Mouse (Mus musculus): ENCODE data around the gene Anapc7. TPM values are rescaled to one million over a fixed set of nuclear protein-coding genes. Genes with fewer than 3 reads are reported as not detected.
A peak's percentile ranks its signal among the peaks of the same experiment; 100 is the strongest.

The Anapc7 gene
- polyA plus RNA-seq, 1 experiment, result not detected

DNA sequence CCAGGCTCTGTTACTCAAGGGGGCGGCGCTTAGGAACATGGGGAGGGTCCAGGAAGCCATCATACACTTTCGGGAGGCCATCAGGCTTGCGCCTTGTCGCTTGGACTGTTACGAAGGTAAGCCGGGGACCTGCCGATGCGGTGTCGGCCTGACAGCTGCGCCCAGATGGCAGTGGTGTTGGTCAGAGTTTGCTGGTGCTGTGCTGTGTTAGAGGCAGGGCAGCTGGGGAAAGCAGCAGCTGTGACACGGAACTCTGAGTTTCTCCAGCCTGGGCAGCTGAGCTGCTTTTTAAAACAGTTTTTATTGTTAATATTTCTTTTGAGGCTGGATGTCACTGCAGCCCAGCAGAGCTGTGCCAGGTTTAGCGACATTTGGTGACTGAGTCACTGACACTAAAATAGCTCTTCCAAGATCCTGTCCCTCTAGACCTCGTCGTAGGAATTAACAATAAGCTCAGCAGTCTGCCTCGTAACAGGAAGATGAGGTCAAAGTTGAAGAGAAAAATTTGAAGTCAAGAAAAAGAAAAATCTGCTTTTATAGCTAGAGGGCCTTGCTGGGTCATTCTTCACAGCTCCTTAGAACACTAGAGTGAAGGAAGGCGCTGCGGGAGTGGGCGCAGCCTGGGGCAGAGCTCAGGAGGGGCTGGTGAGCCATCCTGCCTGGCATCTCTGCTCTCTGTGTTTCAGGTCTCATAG lies 18.1 kb downstream of the Anapc7 start:
- H3K4me3 ChIP-seq (ENCODE audit: insufficient read depth, low read depth, low read length), result no peak overlapping the region
- H3K27ac ChIP-seq (ENCODE audit: insufficient read depth, low read depth, low read length), result peak overlapping the region; percentile 16
- WGBS, result 71% methylated on average over 19 of the region's 19 CpGs
- peaks cover 7% of the 10 kb centered on the region for H3K4me1 ChIP-seq (ENCODE audit: control insufficient read depth, insufficient read depth, low read length)
- TF ChIP-seq POLR2A (IDR thresholded peaks at IDR 0.05; ENCODE audit: insufficient read depth, low read depth, low read length) (no peak), CTCF (IDR thresholded peaks at IDR 0.05; ENCODE audit: insufficient read depth, low read depth, low read length) (no peak)

DNA sequence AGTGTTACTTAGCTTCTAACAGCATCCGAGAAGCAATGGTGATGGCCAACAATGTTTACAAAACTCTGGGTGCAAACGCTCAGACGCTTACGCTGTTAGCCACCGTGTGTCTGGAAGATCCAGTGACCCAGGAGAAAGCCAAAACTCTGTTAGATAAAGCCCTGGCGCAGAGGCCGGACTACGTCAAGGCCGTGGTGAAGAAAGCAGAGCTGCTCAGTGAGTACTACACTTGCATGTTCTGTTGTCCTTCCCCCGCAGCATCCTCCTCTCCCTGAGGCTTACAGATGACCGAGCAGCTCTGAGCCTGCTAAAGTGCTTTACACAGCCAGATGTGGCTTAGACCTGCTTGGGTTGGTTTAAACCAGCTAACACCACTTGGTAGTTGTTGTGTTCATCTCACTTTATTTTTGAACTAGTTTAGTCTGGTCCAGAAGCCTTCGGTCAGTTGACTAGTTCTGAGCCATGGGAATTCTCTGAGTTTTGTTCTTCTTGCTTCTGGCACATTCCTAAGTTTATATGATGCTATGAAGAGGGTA lies 18.7 kb downstream of the Anapc7 start:
- Histone ChIP-seq H3K4me3 (ENCODE audit: insufficient read depth, low read depth, low read length) (no peak overlapping the region), H3K4me1 (ENCODE audit: control insufficient read depth, insufficient read depth, low read length) (peaks cover 7% of the 10 kb centered on the region), H3K27ac (ENCODE audit: insufficient read depth, low read depth, low read length) (no peak overlapping the region)
- TF ChIP-seq CTCF (IDR thresholded peaks at IDR 0.05; ENCODE audit: insufficient read depth, low read depth, low read length), result no peak
- TF ChIP-seq POLR2A (IDR thresholded peaks at IDR 0.05; ENCODE audit: insufficient read depth, low read depth, low read length), result no peak
- 91% methylated on average over 12 of the region's 12 CpGs for WGBS

DNA sequence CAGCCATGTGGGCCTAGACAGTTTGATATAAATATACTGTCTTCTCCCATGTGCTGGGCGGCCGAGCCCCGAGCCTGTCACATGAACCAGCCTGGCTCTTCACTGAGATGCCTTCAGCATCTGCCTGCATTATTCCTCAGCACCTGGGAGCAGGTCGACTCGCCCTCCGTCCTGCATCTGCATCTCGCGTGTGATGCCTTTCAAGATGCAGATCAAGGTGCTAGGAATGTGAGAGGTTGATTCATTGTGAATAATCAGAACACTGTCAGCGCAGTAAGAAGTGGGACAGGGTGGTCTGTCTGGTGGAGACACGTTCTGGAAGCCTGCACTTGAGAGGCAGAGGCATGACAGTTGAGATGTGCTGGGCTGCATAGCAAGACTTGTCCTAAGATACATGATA lies 23.0 kb downstream of the Anapc7 start:
- Histone ChIP-seq H3K4me1 (ENCODE audit: control insufficient read depth, insufficient read depth, low read length) (peaks cover 2% of the 10 kb centered on the region; the same call in 1 of the 2 replicates), H3K4me3 (ENCODE audit: insufficient read depth, low read depth, low read length) (no peak overlapping the region), H3K27ac (ENCODE audit: insufficient read depth, low read depth, low read length) (no peak overlapping the region)
- TF ChIP-seq CTCF (IDR thresholded peaks at IDR 0.05; ENCODE audit: insufficient read depth, low read depth, low read length), result no peak
- TF ChIP-seq POLR2A (IDR thresholded peaks at IDR 0.05; ENCODE audit: insufficient read depth, low read depth, low read length), result no peak
- WGBS, result 91% methylated on average over 10 of the region's 10 CpGs

DNA sequence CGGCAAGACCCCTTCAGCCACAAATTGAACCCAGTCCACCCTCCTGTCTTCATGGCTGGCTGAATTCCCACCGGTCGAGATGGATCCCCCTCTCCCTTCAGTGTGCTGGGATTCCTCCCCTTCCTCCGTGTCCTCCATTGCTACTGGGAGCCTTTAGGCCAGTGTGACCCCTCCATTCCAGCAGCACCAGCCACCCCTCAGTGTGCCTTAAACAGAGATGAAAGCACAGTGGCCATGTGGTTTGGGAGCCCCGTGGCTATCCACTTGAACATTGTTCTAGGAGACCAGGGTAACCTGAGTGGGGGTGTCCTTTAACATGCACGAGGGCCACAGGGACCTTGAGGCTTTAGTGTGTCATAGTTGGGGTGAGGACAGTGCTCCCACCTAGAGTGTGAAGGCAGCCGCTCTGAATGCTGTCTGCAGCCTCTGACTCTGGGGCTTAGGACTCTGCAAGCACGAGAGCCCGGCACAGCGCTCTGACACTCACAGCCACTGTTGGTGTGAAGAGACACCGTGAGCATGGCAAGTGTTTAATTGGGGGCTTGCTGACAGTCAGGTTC lies 23.6 kb downstream of the Anapc7 start:
- no peak for TF ChIP-seq POLR2A (IDR thresholded peaks at IDR 0.05; ENCODE audit: insufficient read depth, low read depth, low read length)
- TF ChIP-seq CTCF (IDR thresholded peaks at IDR 0.05; ENCODE audit: insufficient read depth, low read depth, low read length), result no peak
- WGBS, result 85% methylated on average over 11 of the region's 11 CpGs
- Histone ChIP-seq H3K4me3 (ENCODE audit: insufficient read depth, low read depth, low read length) (no peak overlapping the region), H3K27ac (ENCODE audit: insufficient read depth, low read depth, low read length) (no peak overlapping the region), H3K4me1 (ENCODE audit: control insufficient read depth, insufficient read depth, low read length) (peaks cover 4% of the 10 kb centered on the region; the same call in 1 of the 2 replicates)

DNA sequence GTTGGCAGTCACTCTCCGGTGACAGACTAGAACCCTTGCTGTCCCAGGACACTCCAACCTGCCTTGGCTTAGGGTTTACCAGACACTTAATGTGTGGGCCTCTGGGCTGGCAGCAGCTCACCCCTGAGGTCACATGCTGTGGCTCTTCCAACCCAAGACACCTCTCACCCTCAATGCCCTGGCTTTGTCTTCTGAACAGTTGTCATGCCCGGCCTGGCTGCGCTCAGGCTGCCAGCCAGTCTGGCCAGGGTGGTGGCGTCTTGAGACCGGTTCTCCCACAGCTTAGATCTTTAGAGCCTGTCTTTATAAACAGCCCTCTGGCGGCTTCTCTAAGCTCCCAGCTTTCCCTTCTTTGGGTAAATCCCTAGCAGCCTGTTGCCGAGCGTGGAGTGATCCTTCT lies 26.4 kb downstream of the Anapc7 start:
- Histone ChIP-seq H3K27ac (ENCODE audit: insufficient read depth, low read depth, low read length) (no peak overlapping the region), H3K4me3 (ENCODE audit: insufficient read depth, low read depth, low read length) (no peak overlapping the region), H3K4me1 (ENCODE audit: control insufficient read depth, insufficient read depth, low read length) (peaks cover 10% of the 10 kb centered on the region; the same call in 1 of the 2 replicates)
- 59% methylated on average over 8 of the region's 8 CpGs for WGBS
- no peak for TF ChIP-seq CTCF (IDR thresholded peaks at IDR 0.05; ENCODE audit: insufficient read depth, low read depth, low read length)
- TF ChIP-seq POLR2A (IDR thresholded peaks at IDR 0.05; ENCODE audit: insufficient read depth, low read depth, low read length), result no peak

DNA sequence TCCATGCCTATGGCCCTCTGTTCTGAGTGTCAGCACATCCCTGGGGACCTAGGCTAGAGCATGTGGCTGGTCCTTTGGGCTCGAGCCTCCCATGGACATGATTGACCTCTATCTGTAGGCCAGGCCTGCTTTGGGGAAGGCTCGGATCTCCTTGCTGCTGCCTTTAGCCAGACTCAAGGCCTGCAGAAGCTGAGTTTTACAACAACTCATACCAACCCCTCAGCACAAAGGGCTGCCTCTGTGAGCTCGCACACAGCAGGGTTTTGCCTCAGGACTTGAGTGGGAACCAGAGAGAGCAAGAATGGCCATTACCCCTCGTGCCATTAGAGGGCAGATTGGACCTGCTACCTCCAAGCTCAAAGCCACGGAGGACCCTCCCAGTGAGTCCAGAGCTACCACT lies 27.4 kb downstream of the Anapc7 start:
- WGBS, result 82% methylated on average over 5 of the region's 5 CpGs
- Histone ChIP-seq H3K27ac (ENCODE audit: insufficient read depth, low read depth, low read length) (no peak overlapping the region), H3K4me1 (ENCODE audit: control insufficient read depth, insufficient read depth, low read length) (peaks cover 10% of the 10 kb centered on the region; the same call in 1 of the 2 replicates), H3K4me3 (ENCODE audit: insufficient read depth, low read depth, low read length) (no peak overlapping the region)
- no peak for TF ChIP-seq POLR2A (IDR thresholded peaks at IDR 0.05; ENCODE audit: insufficient read depth, low read depth, low read length)
- no peak for TF ChIP-seq CTCF (IDR thresholded peaks at IDR 0.05; ENCODE audit: insufficient read depth, low read depth, low read length)

DNA sequence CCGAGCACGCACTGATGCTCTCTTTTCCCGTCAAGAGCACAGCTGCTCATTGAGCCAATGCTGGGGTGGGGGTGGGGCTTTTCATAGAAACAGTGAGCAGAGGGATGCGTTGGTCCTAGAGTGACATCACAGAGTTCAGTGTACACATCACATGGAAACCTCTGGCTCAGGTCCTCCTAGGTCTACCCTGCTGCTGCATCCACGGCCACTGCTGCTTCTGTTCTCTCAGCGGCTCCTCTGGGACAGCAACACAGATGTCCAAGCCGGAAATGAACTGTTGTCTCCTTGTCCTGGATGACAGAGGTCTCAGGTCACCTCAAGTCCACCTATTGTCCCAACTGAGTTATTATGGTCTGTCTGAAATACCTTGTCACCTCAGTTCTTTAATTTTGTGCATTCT lies 28.5 kb downstream of the Anapc7 start:
- Histone ChIP-seq H3K4me1 (ENCODE audit: control insufficient read depth, insufficient read depth, low read length) (peaks cover 10% of the 10 kb centered on the region; the same call in 1 of the 2 replicates), H3K27ac (ENCODE audit: insufficient read depth, low read depth, low read length) (no peak overlapping the region), H3K4me3 (ENCODE audit: insufficient read depth, low read depth, low read length) (no peak overlapping the region)
- WGBS, result 54% methylated on average over 7 of the region's 7 CpGs
- no peak for TF ChIP-seq CTCF (IDR thresholded peaks at IDR 0.05; ENCODE audit: insufficient read depth, low read depth, low read length)
- TF ChIP-seq POLR2A (IDR thresholded peaks at IDR 0.05; ENCODE audit: insufficient read depth, low read depth, low read length), result no peak

DNA sequence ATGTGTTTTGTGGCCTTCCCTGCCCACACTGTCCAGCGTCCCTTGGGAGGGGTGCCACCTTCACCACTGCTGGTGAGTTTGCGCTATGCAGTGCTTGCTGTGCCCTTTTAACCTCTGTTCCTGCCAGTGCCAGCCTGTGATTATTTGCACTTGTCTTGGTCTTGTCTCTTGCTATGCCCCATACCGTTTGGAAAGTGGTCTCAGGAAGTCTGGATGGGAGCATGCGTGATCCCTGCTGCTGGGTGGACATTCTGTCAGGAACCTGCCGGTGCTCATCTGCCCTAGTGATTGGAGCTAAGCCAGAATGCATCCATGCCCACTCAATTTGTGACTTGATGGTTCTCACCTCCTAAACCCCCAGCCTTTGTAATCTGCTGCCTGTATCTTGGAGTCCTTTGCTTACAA lies 29.4 kb downstream of the Anapc7 start:
- no peak overlapping the region for H3K27ac ChIP-seq (ENCODE audit: insufficient read depth, low read depth, low read length)
- 63% methylated on average over 5 of the region's 5 CpGs for WGBS
- H3K4me3 ChIP-seq (ENCODE audit: insufficient read depth, low read depth, low read length), result no peak overlapping the region
- no peak for TF ChIP-seq POLR2A (IDR thresholded peaks at IDR 0.05; ENCODE audit: insufficient read depth, low read depth, low read length)
- no peak for TF ChIP-seq CTCF (IDR thresholded peaks at IDR 0.05; ENCODE audit: insufficient read depth, low read depth, low read length)
- peaks cover 10% of the 10 kb centered on the region; the same call in 1 of the 2 replicates for H3K4me1 ChIP-seq (ENCODE audit: control insufficient read depth, insufficient read depth, low read length)

DNA sequence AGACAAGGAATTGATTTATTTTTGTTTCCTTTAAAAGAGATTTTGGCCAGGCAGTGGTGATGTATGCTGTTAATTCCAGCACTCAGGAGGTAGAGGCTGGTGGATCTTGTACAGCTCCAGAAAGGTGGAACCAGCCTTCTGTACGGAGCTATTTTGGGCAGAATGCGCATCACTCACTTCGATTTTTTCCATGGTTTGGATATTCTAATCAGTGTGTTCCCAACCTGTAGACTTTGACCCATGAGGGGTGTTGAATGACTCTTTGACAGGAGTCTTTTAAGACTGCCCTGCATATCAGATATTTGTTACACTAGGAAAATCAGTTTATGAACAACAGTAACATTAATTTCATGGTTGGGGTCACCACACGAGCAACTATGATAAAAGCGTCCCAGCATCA lies 29.8 kb downstream of the Anapc7 start:
- 85% methylated on average over 5 of the region's 5 CpGs for WGBS
- peaks cover 10% of the 10 kb centered on the region; the same call in 1 of the 2 replicates for H3K4me1 ChIP-seq (ENCODE audit: control insufficient read depth, insufficient read depth, low read length)

More for the DNA sequence above, 29.8 kb downstream of the Anapc7 start:
- no peak for TF ChIP-seq POLR2A (IDR thresholded peaks at IDR 0.05; ENCODE audit: insufficient read depth, low read depth, low read length)
- TF ChIP-seq CTCF (IDR thresholded peaks at IDR 0.05; ENCODE audit: insufficient read depth, low read depth, low read length), result no peak
- Histone ChIP-seq H3K4me3 (ENCODE audit: insufficient read depth, low read depth, low read length) (no peak overlapping the region), H3K27ac (ENCODE audit: insufficient read depth, low read depth, low read length) (no peak overlapping the region)
